Mouse (Mus musculus) ES-E14 (cell line): ENCODE results near the gene Sncg.
"Not testable (repeated sequence)": the region's sequence is repeated elsewhere in the genome, so short reads cannot be mapped to it uniquely, and the experiment has no call there.

ENCODE experiments used
- MAFK ChIP-seq: IDR thresholded peaks from 2 replicates; pipeline ENCODE4 v1.6.1; 2014; ENCODE audit warnings: mild to moderate bottlenecking, low read depth, low read length, inconsistent platforms; ENCODE audit not compliant: insufficient read depth
- ZC3H11A ChIP-seq: IDR thresholded peaks from 2 replicates; pipeline ENCODE4 v1.6.1; 2012; ENCODE audit warnings: low read depth, mild to moderate bottlenecking, inconsistent platforms, low read length, borderline replicate concordance

GRCm38 (mm10) chr14:34364254-34365146 lies 10.1 kb downstream of the Sncg start:
- not testable (repeated sequence) for TF ChIP-seq ZC3H11A, MAFK
